Mouse (Mus musculus): ENCODE measurements at regions not wholly inside any gene's neighbourhood (a gene's known extent, or its start where the extent isn't known, plus 50 kb on each side); places are given as distances from the start of the nearest gene placed in this dataset.

DNA sequence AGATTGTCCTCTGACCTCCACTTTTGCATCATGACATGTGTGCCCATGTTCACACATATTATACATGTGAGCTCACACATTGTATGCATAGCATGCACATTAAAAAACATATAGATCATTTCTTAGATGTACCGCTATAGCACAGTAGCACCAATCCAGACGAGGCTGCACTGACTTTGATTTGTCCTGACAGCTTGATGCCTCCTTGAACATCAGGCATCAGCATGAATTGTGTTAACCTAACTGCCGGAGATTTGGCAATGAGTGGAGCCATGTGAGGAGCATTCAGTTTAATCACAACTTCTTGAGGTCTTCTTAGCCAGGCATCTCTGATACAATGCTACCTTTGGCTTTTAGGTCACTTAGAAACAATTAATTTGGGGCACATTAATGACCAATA is 683.8 kb upstream of the B3galt2 start:
- no peaks in the 10 kb centered on the region for H3K4me1 ChIP-seq (ENCODE audit: insufficient read depth)
- no peaks in the 10 kb centered on the region for H3K36me3 ChIP-seq (replicated peaks; ENCODE audit: insufficient read depth, low read length)
- H3K4me3 ChIP-seq (ENCODE audit: low read depth, low read length): no peak overlapping the region
- no peak overlapping the region for H3K9ac ChIP-seq (replicated peaks)
- ATAC-seq: no peak
- no peak overlapping the region for H3K4me2 ChIP-seq (ENCODE audit: low read depth, low read length)
- 77% methylated on average over 3 of the region's 3 CpGs for WGBS (ENCODE audit: insufficient replicate concordance)
- H3K27me3 ChIP-seq (ENCODE audit: insufficient read depth, low read length): no peaks in the 10 kb centered on the region
- TF ChIP-seq CTCF (IDR thresholded peaks at IDR 0.05; ENCODE audit: low read depth): no peak
- TF ChIP-seq EP300 (IDR thresholded peaks at IDR 0.05; ENCODE audit: low read depth): no peak
- DNase-seq: no peak
- no peak overlapping the region for H3K27ac ChIP-seq (ENCODE audit: low read depth)
- no peaks in the 10 kb centered on the region for H3K9me3 ChIP-seq (ENCODE audit: low read length)

DNA sequence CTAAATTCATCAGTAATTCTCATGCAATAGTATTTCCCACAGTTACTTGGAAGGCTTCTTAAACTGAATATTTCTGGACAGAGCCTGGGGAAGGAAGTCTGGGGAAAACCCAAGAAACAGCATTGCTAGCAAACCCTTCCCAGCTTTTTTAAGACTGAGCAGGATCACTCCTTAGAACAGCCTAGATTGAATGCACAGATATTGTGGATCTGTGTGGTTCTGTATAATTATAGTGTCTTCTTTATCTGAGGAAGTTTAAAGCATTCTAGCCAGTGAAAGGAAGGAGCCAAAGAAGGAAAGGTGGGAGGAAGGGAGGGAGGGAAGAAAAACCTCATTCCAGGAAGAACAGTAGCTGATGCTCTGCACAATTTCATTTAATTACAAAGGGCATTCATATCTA is 669.0 kb upstream of the B3galt2 start:
- no peaks in the 10 kb centered on the region for H3K27me3 ChIP-seq (ENCODE audit: insufficient read depth, low read length)
- no peak for ATAC-seq
- no peaks in the 10 kb centered on the region for H3K9me3 ChIP-seq (ENCODE audit: low read length)
- H3K4me3 ChIP-seq (ENCODE audit: low read depth, low read length): no peak overlapping the region
- TF ChIP-seq EP300 (IDR thresholded peaks at IDR 0.05; ENCODE audit: low read depth) (no peak), CTCF (IDR thresholded peaks at IDR 0.05; ENCODE audit: low read depth) (no peak)
- no peaks in the 10 kb centered on the region for H3K36me3 ChIP-seq (replicated peaks; ENCODE audit: insufficient read depth, low read length)
- no peak overlapping the region for H3K4me2 ChIP-seq (ENCODE audit: low read depth, low read length)
- no peaks in the 10 kb centered on the region for H3K4me1 ChIP-seq (ENCODE audit: insufficient read depth)
- H3K9ac ChIP-seq (replicated peaks): no peak overlapping the region
- no peak for DNase-seq
- no peak overlapping the region for H3K27ac ChIP-seq (ENCODE audit: low read depth)

DNA sequence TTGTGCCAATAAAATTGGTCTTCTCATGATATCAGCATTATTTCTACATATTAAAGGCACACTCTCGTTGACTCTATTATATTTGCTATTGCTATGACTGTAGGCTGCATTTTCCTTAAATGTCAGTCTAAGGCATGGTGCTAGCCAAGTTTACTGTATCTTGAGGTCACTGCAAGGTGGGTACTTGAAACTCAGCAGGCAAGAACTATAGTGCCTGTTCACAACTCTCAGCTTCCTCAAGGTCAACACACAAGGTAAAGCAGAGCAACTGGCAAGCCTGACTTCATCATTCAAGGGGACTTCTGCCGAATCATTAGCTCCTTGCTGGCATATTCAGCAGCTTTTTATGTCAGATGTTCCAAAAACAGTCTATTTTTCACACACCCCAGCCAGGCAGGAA is 667.1 kb upstream of the B3galt2 start:
- TF ChIP-seq CTCF (IDR thresholded peaks at IDR 0.05; ENCODE audit: low read depth) (no peak), EP300 (IDR thresholded peaks at IDR 0.05; ENCODE audit: low read depth) (no peak)
- no peaks in the 10 kb centered on the region for H3K9me3 ChIP-seq (ENCODE audit: low read length)
- no peak overlapping the region for H3K4me3 ChIP-seq (ENCODE audit: low read depth, low read length)
- no peaks in the 10 kb centered on the region for H3K27me3 ChIP-seq (ENCODE audit: insufficient read depth, low read length)
- no peaks in the 10 kb centered on the region for H3K36me3 ChIP-seq (replicated peaks; ENCODE audit: insufficient read depth, low read length)
- no peak for ATAC-seq
- 62% methylated on average over 2 of the region's 2 CpGs for WGBS (ENCODE audit: insufficient replicate concordance)
- DNase-seq: no peak
- no peak overlapping the region for H3K4me2 ChIP-seq (ENCODE audit: low read depth, low read length)
- H3K27ac ChIP-seq (ENCODE audit: low read depth): no peak overlapping the region
- no peak overlapping the region for H3K9ac ChIP-seq (replicated peaks)
- H3K4me1 ChIP-seq (ENCODE audit: insufficient read depth): no peaks in the 10 kb centered on the region

- Histone ChIP-seq H3K36me3 (replicated peaks; ENCODE audit: insufficient read depth, low read length) (no peaks in the 10 kb centered on the region), H3K4me3 (ENCODE audit: low read depth, low read length) (no peak overlapping the region), H3K9ac (replicated peaks) (no peak overlapping the region), H3K4me2 (ENCODE audit: low read depth, low read length) (no peak overlapping the region), H3K27ac (ENCODE audit: low read depth) (no peak overlapping the region), H3K9me3 (ENCODE audit: low read length) (no peaks in the 10 kb centered on the region), H3K27me3 (ENCODE audit: insufficient read depth, low read length) (no peaks in the 10 kb centered on the region), H3K4me1 (ENCODE audit: insufficient read depth) (no peaks in the 10 kb centered on the region)
- no peak for DNase-seq
- ATAC-seq: no peak
- WGBS (ENCODE audit: insufficient replicate concordance): 70% methylated on average over 5 of the region's 5 CpGs
- no peak for TF ChIP-seq EP300 (IDR thresholded peaks at IDR 0.05; ENCODE audit: low read depth)
- no peak for TF ChIP-seq CTCF (IDR thresholded peaks at IDR 0.05; ENCODE audit: low read depth)
Measured at GRCm38 (mm10) chr1:142982994-142983393, 657.5 kb upstream of the B3galt2 start.

GRCm38 (mm10) chr1:142983641-142984040 is 656.8 kb upstream of the B3galt2 start:
- Histone ChIP-seq H3K4me2 (ENCODE audit: low read depth, low read length) (no peak overlapping the region), H3K27ac (ENCODE audit: low read depth) (no peak overlapping the region), H3K27me3 (ENCODE audit: insufficient read depth, low read length) (no peaks in the 10 kb centered on the region), H3K9ac (replicated peaks) (no peak overlapping the region), H3K9me3 (ENCODE audit: low read length) (no peaks in the 10 kb centered on the region), H3K4me1 (ENCODE audit: insufficient read depth) (no peaks in the 10 kb centered on the region), H3K36me3 (replicated peaks; ENCODE audit: insufficient read depth, low read length) (no peaks in the 10 kb centered on the region), H3K4me3 (ENCODE audit: low read depth, low read length) (no peak overlapping the region)
- no peak for TF ChIP-seq EP300 (IDR thresholded peaks at IDR 0.05; ENCODE audit: low read depth)
- no peak for TF ChIP-seq CTCF (IDR thresholded peaks at IDR 0.05; ENCODE audit: low read depth)
- 72% methylated on average over 3 of the region's 3 CpGs for WGBS (ENCODE audit: insufficient replicate concordance)
- ATAC-seq (no peak), DNase-seq (no peak)

DNA sequence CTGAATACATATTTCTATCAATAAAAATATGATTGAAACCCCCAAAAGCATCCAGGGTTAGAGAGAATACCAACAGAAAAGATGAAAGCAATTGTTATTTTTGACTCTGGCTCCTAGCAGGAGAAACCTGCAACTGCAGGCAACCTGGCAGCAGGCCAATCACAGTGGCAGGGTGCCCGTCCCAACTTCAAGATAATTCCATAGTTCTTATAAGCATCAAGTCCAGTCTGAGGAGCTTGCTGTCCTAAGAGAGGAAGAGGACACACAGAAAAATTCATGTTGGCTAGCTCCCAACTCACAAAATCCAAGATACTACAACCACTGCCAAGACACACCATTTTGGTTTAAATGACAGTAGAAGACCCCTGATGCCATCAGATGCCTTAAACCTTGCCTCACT is 654.9 kb upstream of the B3galt2 start:
- Histone ChIP-seq H3K36me3 (replicated peaks; ENCODE audit: insufficient read depth, low read length) (no peaks in the 10 kb centered on the region), H3K4me2 (ENCODE audit: low read depth, low read length) (no peak overlapping the region), H3K4me1 (ENCODE audit: insufficient read depth) (no peaks in the 10 kb centered on the region), H3K27me3 (ENCODE audit: insufficient read depth, low read length) (no peaks in the 10 kb centered on the region), H3K27ac (ENCODE audit: low read depth) (no peak overlapping the region), H3K9ac (replicated peaks) (no peak overlapping the region), H3K9me3 (ENCODE audit: low read length) (no peaks in the 10 kb centered on the region), H3K4me3 (ENCODE audit: low read depth, low read length) (no peak overlapping the region)
- TF ChIP-seq EP300 (IDR thresholded peaks at IDR 0.05; ENCODE audit: low read depth): no peak
- TF ChIP-seq CTCF (IDR thresholded peaks at IDR 0.05; ENCODE audit: low read depth): no peak
- DNase-seq (no peak), ATAC-seq (no peak)
- 64% methylated on average over 1 of the region's 1 CpGs for WGBS (ENCODE audit: insufficient replicate concordance)

GRCm38 (mm10) chr1:143000216-143000615 is 640.2 kb upstream of the B3galt2 start:
- TF ChIP-seq EP300 (IDR thresholded peaks at IDR 0.05; ENCODE audit: low read depth): no peak
- no peak for TF ChIP-seq CTCF (IDR thresholded peaks at IDR 0.05; ENCODE audit: low read depth)
- H3K27ac ChIP-seq (ENCODE audit: low read depth): no peak overlapping the region
- ATAC-seq (peak; percentile 43; the same call in 1 of the 2 replicates), DNase-seq (no peak)
- no peak overlapping the region for H3K9ac ChIP-seq (replicated peaks)
- H3K36me3 ChIP-seq (replicated peaks; ENCODE audit: insufficient read depth, low read length): no peaks in the 10 kb centered on the region
- H3K27me3 ChIP-seq (ENCODE audit: insufficient read depth, low read length): no peaks in the 10 kb centered on the region
- H3K9me3 ChIP-seq (ENCODE audit: low read length): no peaks in the 10 kb centered on the region
- no peak overlapping the region for H3K4me2 ChIP-seq (ENCODE audit: low read depth, low read length)
- 16% methylated on average over 1 of the region's 1 CpGs for WGBS (ENCODE audit: insufficient replicate concordance)
- no peaks in the 10 kb centered on the region for H3K4me1 ChIP-seq (ENCODE audit: insufficient read depth)
- no peak overlapping the region for H3K4me3 ChIP-seq (ENCODE audit: low read depth, low read length)

Data from liver, postnatal 0 days (tissue).